Mouse (Mus musculus): Measurements from ENCODE around the gene Slc7a5. TPM values are rescaled to one million over a fixed set of nuclear protein-coding genes. Genes with fewer than 3 reads are reported as not detected.

The Slc7a5 gene
- polyA plus RNA-seq, 1 experiment: 1.9 TPM

DNA sequence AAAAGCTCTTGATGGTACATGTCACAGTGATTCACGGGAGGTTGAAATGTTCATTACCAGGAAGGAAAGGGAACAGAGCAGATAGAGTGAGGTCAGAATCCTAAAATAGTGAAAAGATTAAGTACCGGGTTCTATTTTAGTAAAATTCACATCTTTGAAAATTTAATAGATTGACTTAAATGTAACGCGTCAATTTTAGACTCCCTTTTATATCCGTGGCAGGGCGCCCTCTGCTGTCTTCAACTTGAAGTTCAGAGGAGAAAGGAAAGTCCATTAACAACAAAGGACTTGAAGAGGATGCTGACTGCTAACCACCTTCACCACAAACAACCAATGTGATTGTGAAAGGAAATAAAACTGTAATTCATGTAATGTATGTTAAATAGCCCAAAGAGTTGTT, 75.0 kb downstream of the Slc7a5 start:
- Histone ChIP-seq H3K4me1 (ENCODE audit: control insufficient read depth, insufficient read depth, low read length) (peaks cover 20% of the 10 kb centered on the region), H3K4me3 (ENCODE audit: insufficient read depth, low read length) (0 out of 2 replicates have a peak overlapping the region, but pooled peaks have one; percentile 8), H3K27ac (ENCODE audit: insufficient read depth, low read depth, low read length) (peak overlapping the region; percentile 91)
- no peak for TF ChIP-seq CTCF (IDR thresholded peaks at IDR 0.05; ENCODE audit: low read depth, low read length)
- TF ChIP-seq POLR2A (IDR thresholded peaks at IDR 0.05; ENCODE audit: borderline replicate concordance, low read depth, low read length): no peak

DNA sequence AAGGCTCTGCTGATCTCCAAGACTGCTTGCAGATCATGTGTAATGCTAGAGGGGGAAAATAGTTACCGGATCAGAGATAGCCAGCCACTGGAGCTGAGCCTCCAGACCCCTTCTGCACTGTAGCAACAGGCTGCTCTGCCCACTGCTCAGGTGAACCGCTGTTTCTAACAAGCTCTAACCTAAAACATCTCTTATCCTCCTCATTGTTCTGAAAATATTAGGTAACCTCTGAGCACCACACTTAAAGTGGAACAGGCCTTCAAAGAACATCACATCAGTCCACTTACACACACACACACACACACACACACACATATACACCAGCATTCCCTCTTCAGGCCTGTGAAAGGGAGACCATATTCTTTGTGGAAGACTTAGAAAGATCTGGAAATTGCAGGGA, 75.4 kb downstream of the Slc7a5 start:
- peak overlapping the region; percentile 91 for H3K27ac ChIP-seq (ENCODE audit: insufficient read depth, low read depth, low read length)
- TF ChIP-seq POLR2A (IDR thresholded peaks at IDR 0.05; ENCODE audit: borderline replicate concordance, low read depth, low read length) (no peak), CTCF (IDR thresholded peaks at IDR 0.05; ENCODE audit: low read depth, low read length) (no peak)
- H3K4me1 ChIP-seq (ENCODE audit: control insufficient read depth, insufficient read depth, low read length): peaks cover 20% of the 10 kb centered on the region
- 0 out of 2 replicates have a peak overlapping the region, but pooled peaks have one; percentile 8 for H3K4me3 ChIP-seq (ENCODE audit: insufficient read depth, low read length)

Other genes starting within 250 kb of the Slc7a5 start
- not detected in 2 replicates for gene Jph3, start 178.1 kb downstream of the Slc7a5 start, polyA plus RNA-seq (2012; ENCODE audit: insufficient read depth, insufficient read length, missing spikeins)
- gene Klhdc4, start 78.1 kb downstream of the Slc7a5 start, polyA plus RNA-seq (2012; ENCODE audit: insufficient read depth, insufficient read length, missing spikeins): 19.9 and 20.8 TPM in 2 replicates
- gene Car5a, start 37.2 kb upstream of the Slc7a5 start, polyA plus RNA-seq (2012; ENCODE audit: insufficient read depth, insufficient read length, missing spikeins): not detected in 2 replicates
- 19.9 and 24.0 TPM in 2 replicates for gene Banp, start 42.1 kb upstream of the Slc7a5 start, polyA plus RNA-seq (2012; ENCODE audit: insufficient read depth, insufficient read length, missing spikeins)

All from bone marrow macrophage, adult 2 months (primary cell).